Comparison of ENCODE assay signal across 18 mouse cellular contexts in the genomic region with DNA sequence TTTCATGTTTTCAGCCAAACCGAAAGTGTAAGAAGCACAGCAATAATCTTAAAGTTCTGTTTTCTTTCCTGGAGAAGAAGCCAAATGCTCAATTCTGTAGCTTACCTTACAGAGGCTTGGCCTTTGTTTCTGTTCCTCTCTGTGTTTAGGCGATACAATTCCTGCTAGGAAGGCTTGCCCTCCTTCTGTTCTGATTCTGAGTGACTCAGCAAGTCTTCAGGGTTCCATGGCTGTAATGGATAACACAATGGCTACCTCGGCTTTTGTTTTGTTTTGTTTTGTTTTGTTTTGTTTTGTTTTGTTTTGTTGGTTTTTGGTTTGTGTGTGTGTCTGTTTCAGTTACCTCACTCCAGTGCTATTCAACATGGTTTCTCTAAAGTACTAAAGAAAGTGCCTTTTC.
"Had no signal": no experiment of that assay in that cellular context is flagged by ENCODE, and none has a peak within 500 bp of the region (broad histone marks: within the 10 kb centered on the region; RNA-seq: fewer than 3 reads in every experiment).

No protein-coding gene starts in this region.

- H3K9ac ChIP-seq: liver, postnatal 0 days; lung, embryonic 15.5 days; midbrain, embryonic 13.5 days; midbrain, embryonic 15.5 days; neural tube, embryonic 12.5 days; stomach, embryonic 15.5 days had no signal

- H3K27me3 ChIP-seq: lung, embryonic 15.5 days; megakaryocyte, embryonic 14.5 days; stomach, embryonic 15.5 days had no signal

- ATAC-seq: liver, postnatal 0 days; lung, postnatal 0 days; midbrain, embryonic 13.5 days; midbrain, embryonic 15.5 days had no signal

- H3K4me3 ChIP-seq: lung, embryonic 15.5 days; megakaryocyte, embryonic 14.5 days; midbrain, embryonic 13.5 days; midbrain, embryonic 15.5 days; neural tube, embryonic 12.5 days; stomach, embryonic 15.5 days had no signal

- DNase-seq: liver, postnatal 0 days; lung, adult 2 months; lung, postnatal 14 days; lung, postnatal 36 days; right cerebral cortex, postnatal 14 days; thymus, adult 2 months; thymus, postnatal 25 days; thymus, postnatal 4 days had no signal

- H3K9me3 ChIP-seq: lung, embryonic 15.5 days; midbrain, embryonic 13.5 days; midbrain, embryonic 15.5 days; neural tube, embryonic 12.5 days; stomach, embryonic 15.5 days had no signal

- H3K4me1 ChIP-seq: megakaryocyte, embryonic 14.5 days; stomach, embryonic 15.5 days had no signal

- H3K4me2 ChIP-seq: lung, embryonic 15.5 days; midbrain, embryonic 11.5 days; midbrain, embryonic 13.5 days; midbrain, embryonic 15.5 days; neural tube, embryonic 12.5 days; stomach, embryonic 15.5 days had no signal

- H3K36me3 ChIP-seq: lung, embryonic 15.5 days; midbrain, embryonic 13.5 days; midbrain, embryonic 15.5 days; neural tube, embryonic 12.5 days; stomach, embryonic 15.5 days had no signal

- H3K27ac ChIP-seq: lung, embryonic 15.5 days; macrophage; midbrain, embryonic 13.5 days; midbrain, embryonic 15.5 days; neural tube, embryonic 12.5 days; stomach, embryonic 15.5 days; stomach, postnatal 0 days had no signal
